Mouse (Mus musculus) megakaryocyte, embryonic 14.5 days (primary cell): ENCODE measurements around the gene Dlx5. TPM values are rescaled to one million over a fixed set of nuclear protein-coding genes. Genes with fewer than 3 reads are reported as not detected.

Experiments
- H3K27me3 ChIP-seq: replicated peaks from 2 replicates; pipeline ENCODE3; 2012; ENCODE audit warnings: inconsistent platforms
- H3K36me3 ChIP-seq: replicated peaks from 2 replicates; pipeline ENCODE3; 2012; ENCODE audit warnings: low read length, inconsistent platforms, mixed read lengths
- H3K4me1 ChIP-seq: 2 replicates; pipeline ENCODE4 v1.6.1; 2012; ENCODE audit warnings: inconsistent platforms
- H3K4me3 ChIP-seq: replicated peaks from 2 replicates; pipeline ENCODE3; 2012; ENCODE audit warnings: moderate library complexity, mild to moderate bottlenecking, inconsistent platforms
- H3K9me3 ChIP-seq: 2 replicates; pipeline ENCODE4 v1.6.1; 2012; ENCODE audit warnings: inconsistent platforms
- FLI1 ChIP-seq: IDR thresholded peaks from 2 replicates; pipeline ENCODE4 v1.6.1; 2012; ENCODE audit warnings: low read length, inconsistent platforms, mixed read lengths
- GATA1 ChIP-seq: IDR thresholded peaks from 3 replicates; pipeline ENCODE4 v1.6.1; 2012; ENCODE audit warnings: mixed read lengths, low read length, inconsistent platforms, borderline replicate concordance
- polyA plus RNA-seq: library from polyadenylated mRNA; stranded (reverse); fragments of >175 nt; gene quantifications from 2 replicates; pipeline ENCODE4 v1.2.3, GENCODE M21; 2012; ENCODE audit warnings: low replicate concordance; ENCODE audit not compliant: insufficient read depth

Gene Dlx5
- polyA plus RNA-seq, 1 experiment: not detected

GRCm38 (mm10) chr6:6869961-6870800, 11.7 kb downstream of the Dlx5 start:
- H3K27me3 ChIP-seq: peaks cover 91% of the 10 kb centered on the region
- TF ChIP-seq GATA1: no peak

DNA sequence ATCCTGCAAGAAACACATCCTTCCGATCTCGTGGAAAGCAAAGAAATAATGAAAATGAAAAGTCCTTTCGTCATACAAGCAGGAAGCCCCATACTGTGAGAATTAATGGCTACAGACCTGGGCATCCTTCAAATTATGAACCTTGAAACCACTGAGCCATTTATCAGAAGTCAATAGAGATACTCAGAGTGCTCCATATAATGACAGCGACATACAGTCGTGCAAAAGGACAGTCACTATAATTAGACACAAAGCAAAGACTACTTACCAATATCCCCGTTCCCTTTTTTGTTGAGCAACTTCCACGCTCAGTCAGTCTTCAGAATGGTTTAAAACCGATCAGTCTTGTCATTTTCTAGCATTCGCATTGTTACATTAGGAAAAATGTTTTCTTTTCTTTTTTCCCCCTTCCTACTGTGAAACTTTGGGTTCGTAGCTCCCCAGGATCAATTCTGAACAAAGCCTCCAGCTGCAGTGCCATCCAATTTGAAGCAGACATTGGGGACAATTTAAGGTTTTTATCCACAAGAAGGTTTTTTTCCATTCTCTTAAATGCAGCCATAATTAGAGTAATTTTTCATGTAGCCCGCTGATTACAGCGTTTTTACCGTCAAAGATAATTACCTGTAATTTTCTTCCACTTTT, 12.7 kb downstream of the Dlx5 start:
- Histone ChIP-seq H3K4me1 (peaks cover 8% of the 10 kb centered on the region), H3K36me3 (no peaks in the 10 kb centered on the region), H3K9me3 (peaks cover under 1% of the 10 kb centered on the region; the same call in 1 of the 2 replicates), H3K4me3 (no peak overlapping the region), H3K27me3 (peaks cover 91% of the 10 kb centered on the region)
- no peak for TF ChIP-seq FLI1
- TF ChIP-seq GATA1: no peak

More at GRCm38 (mm10) chr6:6869961-6870800, 11.7 kb downstream of the Dlx5 start:
- Histone ChIP-seq H3K36me3 (no peaks in the 10 kb centered on the region), H3K4me1 (peaks cover 5% of the 10 kb centered on the region; the same call in 1 of the 2 replicates), H3K9me3 (peaks cover 5% of the 10 kb centered on the region; the same call in 1 of the 2 replicates), H3K4me3 (no peak overlapping the region)

GRCm38 (mm10) chr6:6867031-6867430, 14.9 kb downstream of the Dlx5 start:
- H3K9me3 ChIP-seq: no peaks in the 10 kb centered on the region; the same call in 1 of the 2 replicates
- no peak overlapping the region for H3K4me3 ChIP-seq
- H3K27me3 ChIP-seq: peaks cover 90% of the 10 kb centered on the region
- H3K4me1 ChIP-seq: peaks cover 28% of the 10 kb centered on the region
- TF ChIP-seq FLI1 (no peak), GATA1 (no peak)
- no peaks in the 10 kb centered on the region for H3K36me3 ChIP-seq

DNA sequence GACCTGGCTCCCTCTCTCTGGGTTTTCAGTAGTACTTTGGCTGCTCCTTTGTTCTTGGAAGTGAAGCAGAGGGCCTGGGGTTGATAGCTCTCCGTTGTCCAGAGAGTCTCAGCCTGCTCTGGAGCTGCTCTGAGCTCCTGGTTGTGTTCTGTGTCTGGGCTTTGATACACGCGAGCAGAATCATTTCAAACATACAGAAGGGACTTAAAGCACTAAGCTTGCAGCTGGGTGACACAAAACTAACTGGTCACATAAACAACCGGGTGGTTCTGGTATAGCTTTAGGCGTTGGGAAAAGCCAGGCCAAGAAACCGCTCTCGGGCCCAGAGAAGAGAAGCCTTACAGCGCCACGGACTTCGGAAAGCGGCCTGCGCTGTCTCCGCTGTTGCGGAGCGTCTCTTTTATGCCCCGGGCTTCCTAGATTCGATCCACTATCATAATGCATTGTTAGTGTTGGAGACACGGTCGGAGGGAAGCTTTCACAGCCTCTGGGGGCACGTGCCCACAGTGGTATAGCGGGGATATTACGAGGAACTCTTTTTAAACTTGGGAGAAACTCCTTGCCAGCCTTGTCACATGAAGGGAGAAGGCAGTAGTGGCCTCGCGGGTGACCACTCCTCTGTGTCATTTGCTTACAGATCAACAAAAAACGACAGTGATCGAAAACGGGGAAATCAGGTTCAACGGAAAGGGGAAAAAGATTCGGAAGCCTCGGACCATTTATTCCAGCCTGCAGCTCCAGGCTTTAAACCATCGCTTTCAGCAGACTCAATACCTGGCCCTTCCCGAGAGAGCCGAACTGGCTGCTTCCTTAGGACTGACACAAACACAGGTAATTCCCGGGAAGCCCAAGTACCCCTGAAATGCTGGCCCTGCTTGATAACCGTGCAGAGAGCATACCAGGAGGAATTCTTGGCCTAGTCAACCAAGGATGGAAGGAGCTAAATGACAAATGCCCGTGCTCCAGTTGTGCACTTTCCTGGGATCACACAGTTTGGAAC, 17.1 kb downstream of the Dlx5 start:
- Histone ChIP-seq H3K4me1 (peaks cover 47% of the 10 kb centered on the region), H3K9me3 (no peaks in the 10 kb centered on the region; the same call in 1 of the 2 replicates), H3K36me3 (no peaks in the 10 kb centered on the region), H3K27me3 (peaks cover 91% of the 10 kb centered on the region), H3K4me3 (peak overlapping the region; percentile 89)
- no peak for TF ChIP-seq FLI1
- TF ChIP-seq GATA1: no peak

DNA sequence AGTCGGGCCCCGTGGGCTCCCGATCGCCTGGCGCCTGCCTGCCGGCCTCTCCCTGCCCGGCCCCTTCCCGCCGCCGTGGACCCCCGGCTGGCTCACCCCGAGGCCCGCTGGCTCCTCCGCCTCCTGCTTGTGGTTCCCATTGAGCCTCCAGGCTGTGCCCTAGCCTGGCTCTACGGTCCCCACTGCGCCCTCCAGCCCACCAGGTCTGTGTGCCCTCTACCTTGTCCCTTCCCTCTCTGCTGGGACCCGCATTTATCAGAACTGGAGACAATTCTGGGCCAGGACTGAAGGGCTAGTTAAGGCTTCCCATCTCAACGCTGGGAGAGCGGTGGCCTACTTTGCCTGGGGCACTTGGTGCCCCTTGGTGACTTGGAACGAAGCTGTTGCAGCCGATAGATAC, 17.9 kb downstream of the Dlx5 start:
- peaks cover 91% of the 10 kb centered on the region for H3K27me3 ChIP-seq
- H3K36me3 ChIP-seq: no peaks in the 10 kb centered on the region
- peaks cover 51% of the 10 kb centered on the region for H3K4me1 ChIP-seq
- peak overlapping the region; percentile 89 for H3K4me3 ChIP-seq
- TF ChIP-seq GATA1 (no peak), FLI1 (no peak)
- no peaks in the 10 kb centered on the region; the same call in 1 of the 2 replicates for H3K9me3 ChIP-seq

DNA sequence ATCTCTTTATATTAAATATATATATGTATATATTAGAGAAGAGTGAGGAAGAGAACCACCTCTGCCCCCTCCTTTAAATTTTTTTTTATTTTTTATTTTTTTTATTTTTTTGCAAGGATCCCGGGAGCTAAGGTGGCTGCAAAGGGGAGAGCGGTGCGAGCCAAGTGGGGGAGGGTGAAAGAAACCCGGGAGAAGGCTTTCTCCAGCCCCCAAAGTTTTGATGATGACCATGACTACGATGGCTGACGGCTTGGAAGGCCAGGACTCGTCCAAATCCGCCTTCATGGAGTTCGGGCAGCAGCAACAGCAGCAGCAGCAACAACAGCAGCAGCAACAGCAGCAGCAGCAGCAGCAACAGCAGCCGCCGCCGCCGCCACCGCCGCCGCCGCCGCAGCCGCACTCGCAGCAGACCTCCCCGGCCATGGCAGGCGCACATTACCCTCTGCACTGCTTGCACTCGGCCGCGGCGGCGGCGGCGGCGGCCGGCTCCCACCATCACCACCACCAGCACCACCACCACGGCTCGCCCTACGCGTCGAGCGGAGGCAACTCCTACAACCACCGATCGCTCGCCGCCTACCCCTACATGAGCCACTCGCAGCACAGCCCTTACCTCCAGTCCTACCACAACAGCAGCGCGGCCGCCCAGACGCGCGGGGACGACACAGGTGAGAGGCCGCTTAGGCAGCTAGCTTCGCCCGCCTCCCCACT, 18.6 kb downstream of the Dlx5 start, which contains the start of gene Dlx6:
Gene Dlx6, plus strand, starts transcription at position 175 of the 711 bp plus-strand sequence.
- Histone ChIP-seq H3K4me3 (peak within 1 kb of the TSS; percentile 89), H3K4me1 (peaks cover 51% of the 10 kb centered on the region), H3K9me3 (no peaks in the 10 kb centered on the region; the same call in 1 of the 2 replicates), H3K27me3 (peaks cover 89% of the 10 kb centered on the region), H3K36me3 (no peaks in the 10 kb centered on the region)
- TF ChIP-seq GATA1 (no peak), FLI1 (no peak)

GRCm38 (mm10) chr6:6862611-6863010, 19.3 kb downstream of the Dlx5 start:
- Histone ChIP-seq H3K27me3 (peaks cover 93% of the 10 kb centered on the region), H3K36me3 (no peaks in the 10 kb centered on the region), H3K9me3 (no peaks in the 10 kb centered on the region; the same call in 1 of the 2 replicates), H3K4me3 (peak overlapping the region; percentile 85), H3K4me1 (peaks cover 51% of the 10 kb centered on the region)
- TF ChIP-seq GATA1 (no peak), FLI1 (no peak)

GRCm38 (mm10) chr6:6861798-6862428, 20.0 kb downstream of the Dlx5 start:
- peaks cover 51% of the 10 kb centered on the region for H3K4me1 ChIP-seq
- H3K4me3 ChIP-seq: no peak overlapping the region
- H3K9me3 ChIP-seq: no peaks in the 10 kb centered on the region; the same call in 1 of the 2 replicates
- no peaks in the 10 kb centered on the region for H3K36me3 ChIP-seq
- H3K27me3 ChIP-seq: peaks cover 95% of the 10 kb centered on the region
- TF ChIP-seq FLI1 (no peak), GATA1 (no peak)
